Mouse (Mus musculus): ENCODE measurements at regions not wholly inside any gene's neighbourhood (a gene's known extent, or its start where the extent isn't known, plus 50 kb on each side); places are given as distances from the start of the nearest gene placed in this dataset.

- DNase-seq (ENCODE audit: low spot score in 2 of 2): no peak
Measured at GRCm38 (mm10) chr14:105056171-105056570, 121.0 kb downstream of the Rbm26 start.

DNA sequence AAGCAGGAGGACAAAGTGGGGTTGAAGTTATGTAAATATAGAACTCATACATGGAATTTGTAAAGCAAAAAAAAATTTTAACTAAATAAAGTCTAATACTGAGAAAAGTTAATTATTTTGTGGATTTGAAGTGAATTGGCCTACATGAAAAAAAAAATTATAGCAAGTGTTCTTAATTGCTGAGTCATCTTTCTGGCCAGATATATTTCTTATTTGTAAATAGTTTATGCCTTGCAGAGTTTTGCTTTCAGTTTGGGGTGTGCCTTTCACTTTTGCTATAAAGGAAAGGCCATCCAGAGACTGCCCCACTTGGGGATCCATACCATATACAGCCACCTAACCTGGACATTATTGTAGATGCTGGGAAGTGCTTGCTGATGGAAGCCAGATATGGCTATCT, 138.3 kb downstream of the Rbm26 start:
- DNase-seq (ENCODE audit: low spot score in 2 of 2): no peak

DNA sequence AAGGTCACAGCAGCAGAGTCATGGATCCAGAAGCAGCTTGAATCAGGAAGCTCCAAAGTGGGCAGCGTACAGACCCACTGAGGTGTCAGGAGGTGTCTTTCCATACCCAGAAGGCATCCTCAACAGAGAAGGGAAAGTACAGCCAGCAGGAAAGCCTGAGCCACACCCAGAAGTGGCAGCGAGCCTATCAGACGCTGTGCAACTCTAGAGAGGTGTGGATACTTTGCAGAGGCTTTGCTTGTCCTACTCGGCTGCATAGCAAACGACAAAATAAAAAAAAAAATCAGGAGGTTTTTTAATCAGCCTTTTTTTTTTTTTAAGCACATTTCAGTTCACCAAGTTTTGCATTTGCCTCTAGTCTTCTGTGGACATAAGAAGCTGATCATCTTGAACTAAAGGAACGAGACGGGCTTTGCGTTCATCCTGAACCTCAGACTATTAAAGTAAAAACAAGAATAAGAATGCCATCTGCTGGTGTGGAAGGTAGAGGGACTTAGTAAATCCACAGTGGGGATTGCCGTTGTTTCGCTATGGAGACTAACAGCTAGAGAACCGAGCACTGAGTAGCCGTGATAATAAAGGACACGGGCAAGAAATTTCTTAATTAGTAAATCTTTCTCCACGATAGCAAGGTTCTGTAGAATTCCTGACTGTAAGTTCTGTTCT, 142.3 kb downstream of the Rbm26 start:
- DNase-seq (ENCODE audit: low spot score in 2 of 2): no peak

DNA sequence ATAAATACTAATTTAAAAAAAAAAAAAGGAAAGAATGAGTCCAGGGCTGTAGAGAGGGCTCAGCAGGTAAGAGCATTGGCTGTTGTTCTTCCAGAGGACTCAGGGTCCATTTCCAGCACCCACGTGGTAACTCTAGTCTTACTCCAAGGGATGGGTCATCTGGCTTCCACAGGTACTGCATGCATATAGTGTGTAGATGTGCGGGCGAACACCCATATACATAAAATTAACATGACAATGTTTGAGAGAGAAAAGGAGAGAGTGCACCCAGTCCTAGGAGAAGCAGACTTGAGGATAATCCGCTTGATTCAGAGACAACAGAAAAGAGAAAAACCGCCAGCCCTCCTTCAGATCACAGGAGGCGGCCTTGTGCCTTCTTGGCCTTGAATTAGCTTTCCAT, 157.2 kb downstream of the Rbm26 start:
- DNase-seq (ENCODE audit: low spot score in 2 of 2): no peak

GRCm38 (mm10) chr14:105016089-105016846, 160.9 kb downstream of the Rbm26 start:
- DNase-seq (ENCODE audit: low spot score in 2 of 2): no peak

DNA sequence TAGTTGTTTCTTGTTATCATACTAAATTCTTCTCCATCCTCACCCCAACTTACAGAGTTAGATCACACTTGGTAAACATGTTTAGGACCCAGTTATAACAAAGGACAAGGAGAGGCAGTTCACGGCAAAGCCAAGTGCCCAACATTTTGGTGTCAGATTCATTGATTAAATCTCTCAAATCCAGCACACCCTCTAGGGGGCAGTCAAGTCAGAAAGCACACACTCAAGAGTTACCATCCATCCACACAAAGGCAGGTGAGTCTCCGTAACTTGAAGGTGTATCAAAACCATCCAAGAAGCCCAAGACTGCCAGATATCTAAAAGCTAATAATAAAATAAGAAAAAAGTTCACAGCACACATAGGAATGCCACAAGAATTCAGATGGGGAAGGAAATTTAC, 161.8 kb downstream of the Rbm26 start:
- no peak for DNase-seq (ENCODE audit: low spot score in 2 of 2)

- DNase-seq (ENCODE audit: low spot score in 2 of 2): no peak
Measured at GRCm38 (mm10) chr14:105010742-105011141, 166.4 kb downstream of the Rbm26 start.

- DNase-seq (ENCODE audit: low spot score in 2 of 2): no peak
Measured at GRCm38 (mm10) chr14:105008331-105008730, 168.8 kb downstream of the Rbm26 start.

DNA sequence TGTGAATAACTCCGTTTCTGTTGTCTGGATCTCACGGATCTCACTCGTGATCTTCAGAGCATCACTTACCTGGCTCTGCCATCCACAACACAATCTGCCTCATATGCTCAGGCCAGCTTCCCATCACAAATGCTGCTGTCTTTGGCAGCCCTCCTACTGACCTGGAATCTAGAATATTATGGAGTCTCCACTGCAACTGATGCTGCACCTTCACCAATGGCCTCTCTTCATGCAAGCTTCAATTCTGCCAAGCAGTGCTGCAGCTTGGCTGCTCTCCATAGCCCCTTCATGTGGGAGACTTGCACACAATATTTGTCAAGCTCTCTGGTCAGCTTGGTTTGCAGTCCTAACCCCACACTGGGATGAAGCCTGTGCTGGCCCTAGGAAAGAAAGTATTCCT, 183.1 kb downstream of the Rbm26 start:
- DNase-seq (ENCODE audit: low spot score in 2 of 2): no peak

GRCm38 (mm10) chr14:104966046-104966445, 211.1 kb downstream of the Rbm26 start:
- DNase-seq (ENCODE audit: low spot score in 2 of 2): no peak

GRCm38 (mm10) chr14:104943450-104943849, 233.7 kb downstream of the Rbm26 start:
- no peak for DNase-seq (ENCODE audit: low spot score in 2 of 2)

GRCm38 (mm10) chr14:104939961-104940360, 237.2 kb downstream of the Rbm26 start:
- DNase-seq (ENCODE audit: low spot score in 2 of 2): no peak

GRCm38 (mm10) chr14:104937083-104937864, 239.9 kb downstream of the Rbm26 start:
- DNase-seq (ENCODE audit: low spot score in 2 of 2): no peak

DNA sequence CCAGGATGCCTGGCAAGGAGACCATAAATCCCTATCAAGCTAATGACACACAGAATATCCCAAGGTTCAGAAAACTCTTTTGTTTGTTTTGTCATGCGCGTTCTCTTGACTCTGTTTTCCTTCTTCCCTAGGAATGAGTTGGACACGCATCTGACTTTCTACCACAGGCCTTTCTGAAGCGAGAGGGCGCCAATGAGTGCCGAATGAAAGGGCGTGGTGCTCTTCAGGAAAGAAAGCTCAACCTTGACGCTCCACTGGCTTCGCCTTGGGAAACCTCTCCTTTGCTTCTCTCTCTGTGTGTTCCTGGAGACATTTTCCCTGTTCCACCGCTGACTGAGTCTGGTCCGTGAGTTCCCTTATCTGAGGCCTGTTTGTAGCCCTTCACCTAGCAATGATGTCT, 241.2 kb downstream of the Rbm26 start:
- DNase-seq (ENCODE audit: low spot score in 2 of 2): no peak

- no peak for DNase-seq (ENCODE audit: low spot score in 2 of 2)
Measured at GRCm38 (mm10) chr14:104905706-104906105, 271.4 kb downstream of the Rbm26 start.

DNA sequence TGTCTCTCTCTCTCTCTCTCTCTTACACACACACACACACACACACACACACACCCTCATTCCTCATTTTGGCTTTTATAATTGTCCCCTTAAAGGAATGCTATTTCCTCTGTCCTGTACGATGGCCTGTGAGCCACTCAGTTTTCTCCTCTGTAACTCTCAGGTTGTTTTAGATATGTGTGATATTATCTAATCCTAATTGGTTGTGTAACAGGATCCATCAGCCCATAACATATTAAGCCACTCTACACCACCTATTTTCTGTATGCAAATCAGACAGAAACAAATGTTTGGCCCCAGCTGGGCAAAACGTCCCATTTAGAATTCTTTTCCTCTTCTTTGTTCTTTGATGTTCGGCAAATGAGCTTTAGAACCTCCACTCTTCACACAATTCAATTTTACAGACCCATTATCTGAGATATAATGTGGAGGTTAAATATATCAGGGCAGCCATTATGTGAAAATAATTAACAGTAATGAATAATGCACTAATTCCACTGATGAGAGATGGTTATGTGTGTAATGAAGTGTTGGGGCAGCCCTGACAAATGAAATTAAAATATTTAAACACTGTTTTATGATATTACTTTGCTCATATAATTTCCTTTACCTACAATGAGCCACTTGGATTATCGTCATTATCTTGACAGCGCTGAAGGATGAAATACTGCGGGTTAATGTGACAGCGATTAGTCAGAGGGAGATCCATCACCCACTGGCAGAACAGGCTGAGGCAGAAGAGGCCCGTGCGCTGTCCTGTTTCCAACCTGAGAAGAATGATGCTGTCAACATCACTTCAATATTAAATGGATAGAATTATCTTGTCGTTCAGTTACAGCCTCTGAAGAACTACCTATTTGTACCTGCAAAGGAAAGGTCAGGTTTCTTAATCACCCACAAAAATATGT, 274.8 kb downstream of the Rbm26 start:
- DNase-seq (ENCODE audit: low spot score in 2 of 2): no peak

- DNase-seq (ENCODE audit: low spot score in 2 of 2): no peak
Measured at GRCm38 (mm10) chr14:104901072-104901471, 276.1 kb downstream of the Rbm26 start.

DNA sequence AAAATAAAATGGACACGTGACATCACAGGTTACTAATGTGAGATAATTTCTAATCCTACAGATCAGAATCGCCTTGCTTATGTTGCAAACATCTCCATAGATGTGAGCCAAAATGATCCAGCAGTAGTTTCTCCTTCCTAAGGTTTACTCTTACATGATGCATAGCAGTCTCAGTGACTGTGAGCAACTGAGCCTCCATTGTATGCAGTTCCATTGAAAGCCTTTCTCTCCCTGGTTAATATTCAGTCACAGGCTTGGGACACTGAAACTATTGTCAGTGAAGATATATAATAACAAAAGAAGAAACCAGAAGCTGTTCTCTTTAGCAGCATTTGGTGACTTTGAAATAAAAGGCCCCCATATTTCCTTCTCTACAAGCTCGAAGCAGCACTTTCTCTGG, 305.9 kb downstream of the Rbm26 start:
- DNase-seq (ENCODE audit: low spot score in 2 of 2): no peak

GRCm38 (mm10) chr14:104867540-104867939, 309.6 kb downstream of the Rbm26 start:
- no peak for DNase-seq (ENCODE audit: low spot score in 2 of 2)

DNA sequence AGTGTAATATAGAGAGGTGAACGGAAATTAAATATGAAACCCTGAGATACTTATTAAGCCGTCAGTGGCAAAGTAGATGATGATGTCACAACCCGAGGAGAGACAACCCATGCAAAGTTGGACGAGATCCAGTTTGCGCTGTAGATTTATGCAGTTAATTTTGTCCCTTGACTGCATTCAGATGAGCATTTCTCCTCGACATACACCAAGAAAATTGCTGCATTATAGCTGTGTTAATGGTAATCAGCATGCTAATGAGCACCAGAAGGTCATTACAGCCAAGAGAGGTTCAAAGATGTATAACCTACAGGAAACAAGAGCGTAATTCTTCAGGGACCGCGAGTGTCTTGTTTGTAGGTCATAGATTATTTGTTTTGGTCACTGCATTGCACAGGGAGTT, 313.2 kb downstream of the Rbm26 start:
- no peak for DNase-seq (ENCODE audit: low spot score in 2 of 2)

GRCm38 (mm10) chr14:104855913-104856312, 321.2 kb downstream of the Rbm26 start:
- DNase-seq (ENCODE audit: low spot score in 2 of 2): no peak

DNA sequence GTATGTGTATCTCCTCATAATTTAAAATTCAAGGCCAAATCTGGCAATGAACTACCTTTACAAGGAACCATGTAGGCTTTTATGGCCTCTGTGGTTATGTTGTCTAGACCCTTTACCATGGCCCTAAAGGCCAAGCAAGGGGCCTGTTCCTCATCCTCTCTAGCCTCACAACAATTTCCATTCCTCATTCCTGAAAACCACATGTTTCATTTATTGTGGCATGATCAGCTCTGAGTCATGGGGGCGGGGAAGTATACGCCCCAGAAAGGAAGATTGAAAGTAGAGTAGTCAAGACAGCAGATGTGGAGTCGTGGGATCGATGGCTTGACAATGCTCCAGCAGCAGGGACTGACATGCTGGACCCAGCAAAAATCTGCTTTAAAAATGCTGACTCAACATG, 326.8 kb upstream of the Rnf219 start:
- no peak for DNase-seq (ENCODE audit: low spot score in 2 of 2)
